Mouse (Mus musculus): ENCODE measurements around the gene Olfr881.

Olfr881 gene

GRCm38 (mm10) chr9:37991525-37991924 lies at the start of gene Olfr881:
Gene Olfr881, plus strand, starts transcription at chr9:37991825.
- no peak for DNase-seq (ENCODE audit: extremely low spot score)

GRCm38 (mm10) chr9:37998581-37999204 lies 7.1 kb downstream of the Olfr881 start:
- no peak for DNase-seq (ENCODE audit: extremely low spot score)

- DNase-seq (ENCODE audit: extremely low spot score), result no peak
Observed at GRCm38 (mm10) chr9:38000021-38000420, 8.4 kb downstream of the Olfr881 start.

- no peak for DNase-seq (ENCODE audit: extremely low spot score)
Observed at GRCm38 (mm10) chr9:38025508-38025907, 33.9 kb downstream of the Olfr881 start, which contains the start of gene Olfr883. Gene Olfr883, plus strand, starts transcription at chr9:38025808.

Measured in embryo, embryonic 9.5 days (tissue).